Mouse (Mus musculus) hindbrain, embryonic 12.5 days (tissue): ENCODE data around the gene Tut1. TPM values are rescaled to one million over a fixed set of nuclear protein-coding genes. Genes with fewer than 3 reads are reported as not detected.

Source experiments
- ATAC-seq: fragments of 200-750 bp; cut with Nextera tagmentation; 2 replicates; pipeline ENCODE4 v1.8.0; 2017; ENCODE audit warnings: moderate TSS enrichment; ENCODE audit not compliant: low FRiP score
- H3K27ac ChIP-seq: fragments of 300-500 bp; sonication (generic); 2 replicates; pipeline ENCODE4 v1.5.1; 2016; ENCODE audit warnings: mild to moderate bottlenecking
- H3K27me3 ChIP-seq: fragments of 300-500 bp; sonication (generic); 2 replicates; pipeline ENCODE4 v1.6.1; 2016; ENCODE audit warnings: mild to moderate bottlenecking
- H3K36me3 ChIP-seq: fragments of 300-500 bp; sonication (generic); 2 replicates; pipeline ENCODE4 v1.6.1; 2016; ENCODE audit warnings: mild to moderate bottlenecking
- H3K4me1 ChIP-seq: fragments of 300-500 bp; sonication (generic); 2 replicates; pipeline ENCODE4 v1.6.1; 2016
- H3K4me2 ChIP-seq: fragments of 300-500 bp; sonication (generic); replicated peaks from 2 replicates; pipeline ENCODE4 v1.6.1; 2016; ENCODE audit warnings: mild to moderate bottlenecking
- H3K4me3 ChIP-seq: fragments of 300-500 bp; sonication (generic); 2 replicates; pipeline ENCODE4 v1.5.1; 2016; ENCODE audit warnings: mild to moderate bottlenecking
- H3K9ac ChIP-seq: fragments of 300-500 bp; sonication (generic); 2 replicates; pipeline ENCODE4 v1.6.1; 2016; ENCODE audit warnings: mild to moderate bottlenecking, moderate library complexity
- H3K9me3 ChIP-seq: fragments of 300-500 bp; sonication (generic); replicated peaks from 2 replicates; pipeline ENCODE4 v1.6.1; 2016; ENCODE audit warnings: mild to moderate bottlenecking
- WGBS: fragments of 180-500 bp; shearing (Covaris S2); methylation state at CpG from one replicate; pipeline ENCODE4 v1.1.7; 2016; 5-methylcytosine and 5-hydroxymethylcytosine counted together
- polyA plus RNA-seq: library from polyadenylated mRNA; unstranded; fragments of >200 nt; fragmentation: Nextera tagmentation; extraction: Ambion mirVana; gene quantifications from 2 replicates; pipeline ENCODE4 v1.2.1, GENCODE M21; 2016

Tut1 gene
- polyA plus RNA-seq, 1 experiment from 2014 or later, result 32.3 TPM

GRCm38 (mm10) chr19:8928689-8929223, 24.9 kb upstream of the Tut1 start:
- Histone ChIP-seq H3K27me3 (peaks cover 6% of the 10 kb centered on the region), H3K27ac (no peak overlapping the region), H3K9ac (peak overlapping the region; percentile 77; the same call in 1 of the 2 replicates), H3K36me3 (peaks cover 35% of the 10 kb centered on the region), H3K9me3 (no peaks in the 10 kb centered on the region), H3K4me3 (peak overlapping the region; percentile 54), H3K4me1 (peaks cover 13% of the 10 kb centered on the region), H3K4me2 (peak overlapping the region; percentile 67)
- WGBS, result 15% methylated on average over 16 of the region's 16 CpGs
- peak; percentile 17 for ATAC-seq

GRCm38 (mm10) chr19:8929224-8930088, 24.2 kb upstream of the Tut1 start, which contains the start of the genes Rom1 and Eml3:
Rom1 (minus strand) TSS chr19:8929356.
Eml3 (plus strand) TSS chr19:8929552.
- Histone ChIP-seq H3K4me1 (peaks cover 13% of the 10 kb centered on the region), H3K27me3 (peaks cover 6% of the 10 kb centered on the region), H3K36me3 (peaks cover 33% of the 10 kb centered on the region), H3K9ac (peak within 1 kb of the TSS; percentile 77), H3K4me3 (peak within 1 kb of the TSS; percentile 54), H3K27ac (peak within 1 kb of the TSS; percentile 3; the same call in 1 of the 2 replicates), H3K4me2 (peak within 1 kb of the TSS; percentile 67), H3K9me3 (no peaks in the 10 kb centered on the region)
- ATAC-seq, result peak; percentile 62
- WGBS, result under 1% methylated on average over 57 of the region's 74 CpGs

- Histone ChIP-seq H3K4me3 (peak overlapping the region; percentile 54), H3K27ac (no peak overlapping the region), H3K4me2 (peak overlapping the region; percentile 67), H3K9ac (peak overlapping the region; percentile 77), H3K27me3 (peaks cover 6% of the 10 kb centered on the region), H3K4me1 (peaks cover 13% of the 10 kb centered on the region), H3K36me3 (peaks cover 32% of the 10 kb centered on the region), H3K9me3 (no peaks in the 10 kb centered on the region)
- ATAC-seq, result no peak; the same call in 1 of the 2 replicates
- WGBS, result 13% methylated on average over 11 of the region's 11 CpGs
Measured at GRCm38 (mm10) chr19:8930117-8930516, 23.5 kb upstream of the Tut1 start.

- Histone ChIP-seq H3K9ac (0 out of 2 replicates have a peak overlapping the region, but pooled peaks have one; percentile 9), H3K4me2 (peak overlapping the region; percentile 67), H3K9me3 (no peaks in the 10 kb centered on the region), H3K27ac (no peak overlapping the region), H3K4me3 (0 out of 2 replicates have a peak overlapping the region, but pooled peaks have one; percentile 54), H3K4me1 (peaks cover 13% of the 10 kb centered on the region), H3K27me3 (peaks cover 6% of the 10 kb centered on the region), H3K36me3 (peaks cover 26% of the 10 kb centered on the region)
- 89% methylated on average over 7 of the region's 7 CpGs for WGBS
- no peak for ATAC-seq
Measured at GRCm38 (mm10) chr19:8930771-8931170, 22.9 kb upstream of the Tut1 start.

GRCm38 (mm10) chr19:8936736-8937135, 16.9 kb upstream of the Tut1 start:
- H3K4me3 ChIP-seq, result no peak overlapping the region
- H3K4me1 ChIP-seq, result peaks cover 6% of the 10 kb centered on the region
- H3K9ac ChIP-seq, result 0 out of 2 replicates have a peak overlapping the region, but pooled peaks have one; percentile 23
- peaks cover 17% of the 10 kb centered on the region for H3K36me3 ChIP-seq
- no peak overlapping the region for H3K27ac ChIP-seq
- H3K27me3 ChIP-seq, result no peaks in the 10 kb centered on the region
- 78% methylated on average over 2 of the region's 2 CpGs for WGBS
- H3K9me3 ChIP-seq, result no peaks in the 10 kb centered on the region
- no peak for ATAC-seq
- no peak overlapping the region for H3K4me2 ChIP-seq

- no peaks in the 10 kb centered on the region for H3K27me3 ChIP-seq
- H3K9me3 ChIP-seq, result no peaks in the 10 kb centered on the region
- H3K27ac ChIP-seq, result no peak overlapping the region
- peak overlapping the region; percentile 68; the same call in 1 of the 2 replicates for H3K4me2 ChIP-seq
- H3K36me3 ChIP-seq, result peaks cover 25% of the 10 kb centered on the region
- H3K4me3 ChIP-seq, result no peak overlapping the region
- WGBS, result 83% methylated on average over 15 of the region's 15 CpGs
- no peak overlapping the region for H3K9ac ChIP-seq
- H3K4me1 ChIP-seq, result peaks cover 24% of the 10 kb centered on the region
- ATAC-seq, result no peak
Measured at GRCm38 (mm10) chr19:8940526-8941133, 13.0 kb upstream of the Tut1 start.

- Histone ChIP-seq H3K9me3 (no peaks in the 10 kb centered on the region), H3K36me3 (peaks cover 30% of the 10 kb centered on the region), H3K9ac (peak overlapping the region; percentile 95), H3K27ac (peak overlapping the region; percentile 97), H3K4me3 (peak overlapping the region; percentile 83), H3K4me1 (peaks cover 24% of the 10 kb centered on the region), H3K27me3 (no peaks in the 10 kb centered on the region), H3K4me2 (peak overlapping the region; percentile 68)
- ATAC-seq, result no peak; the same call in 1 of the 2 replicates
- 40% methylated on average over 10 of the region's 10 CpGs for WGBS
Measured at GRCm38 (mm10) chr19:8941136-8941514, 12.5 kb upstream of the Tut1 start.

GRCm38 (mm10) chr19:8941515-8942217, 12.0 kb upstream of the Tut1 start, which contains the start of gene Mta2:
Mta2 (plus strand) TSS chr19:8941875.
- H3K4me1 ChIP-seq, result peaks cover 24% of the 10 kb centered on the region
- H3K27ac ChIP-seq, result peak within 1 kb of the TSS; percentile 97
- no peaks in the 10 kb centered on the region for H3K9me3 ChIP-seq
- H3K4me3 ChIP-seq, result peak within 1 kb of the TSS; percentile 83
- peak within 1 kb of the TSS; percentile 68 for H3K4me2 ChIP-seq
- peak; percentile 95 for ATAC-seq
- WGBS, result under 1% methylated on average over 64 of the region's 64 CpGs
- H3K9ac ChIP-seq, result peak within 1 kb of the TSS; percentile 95
- peaks cover 33% of the 10 kb centered on the region for H3K36me3 ChIP-seq
- H3K27me3 ChIP-seq, result no peaks in the 10 kb centered on the region

- under 1% methylated on average over 46 of the region's 46 CpGs for WGBS
- peak overlapping the region; percentile 95 for H3K9ac ChIP-seq
Measured at GRCm38 (mm10) chr19:8942276-8942964, 11.2 kb upstream of the Tut1 start.

GRCm38 (mm10) chr19:8943047-8943446, 10.6 kb upstream of the Tut1 start:
- Histone ChIP-seq H3K4me1 (peaks cover 24% of the 10 kb centered on the region), H3K4me3 (peak overlapping the region; percentile 83), H3K4me2 (peak overlapping the region; percentile 68), H3K9me3 (no peaks in the 10 kb centered on the region), H3K27me3 (no peaks in the 10 kb centered on the region), H3K9ac (peak overlapping the region; percentile 95), H3K36me3 (peaks cover 38% of the 10 kb centered on the region), H3K27ac (no peak overlapping the region)
- ATAC-seq, result no peak
- WGBS, result 75% methylated on average over 2 of the region's 2 CpGs

More at GRCm38 (mm10) chr19:8942276-8942964, 11.2 kb upstream of the Tut1 start:
- peak; percentile 72 for ATAC-seq
- Histone ChIP-seq H3K36me3 (peaks cover 33% of the 10 kb centered on the region), H3K4me3 (peak overlapping the region; percentile 83), H3K27me3 (no peaks in the 10 kb centered on the region), H3K4me2 (peak overlapping the region; percentile 68), H3K27ac (peak overlapping the region; percentile 97), H3K9me3 (no peaks in the 10 kb centered on the region), H3K4me1 (peaks cover 24% of the 10 kb centered on the region)

GRCm38 (mm10) chr19:8944062-8944461, 9.6 kb upstream of the Tut1 start:
- WGBS, result 69% methylated on average over 5 of the region's 5 CpGs
- peaks cover 48% of the 10 kb centered on the region for H3K36me3 ChIP-seq
- peak overlapping the region; percentile 68 for H3K4me2 ChIP-seq
- H3K4me1 ChIP-seq, result peaks cover 24% of the 10 kb centered on the region
- no peak for ATAC-seq
- no peak overlapping the region for H3K27ac ChIP-seq
- H3K4me3 ChIP-seq, result no peak overlapping the region
- no peaks in the 10 kb centered on the region for H3K27me3 ChIP-seq
- no peaks in the 10 kb centered on the region for H3K9me3 ChIP-seq
- H3K9ac ChIP-seq, result peak overlapping the region; percentile 47; the same call in 1 of the 2 replicates
